Mouse (Mus musculus) intestine, postnatal 0 days (tissue): ENCODE measurements around the gene Mepce. TPM values are rescaled to one million over a fixed set of nuclear protein-coding genes. Genes with fewer than 3 reads are reported as not detected.

Source experiments
- ATAC-seq: fragments of 200-750 bp; cut with Nextera tagmentation; 2 replicates; pipeline ENCODE4 v1.8.0; 2017; ENCODE audit warnings: mild to moderate bottlenecking, moderate TSS enrichment, moderate library complexity
- H3K27ac ChIP-seq: fragments of 300-500 bp; sonication (generic); 2 replicates; pipeline ENCODE4 v1.5.1; 2014; ENCODE audit warnings: mild to moderate bottlenecking, low read depth, low read length, moderate library complexity
- H3K27me3 ChIP-seq: fragments of 300-500 bp; sonication (generic); replicated peaks from 2 replicates; pipeline ENCODE4 v1.6.1; 2014; ENCODE audit warnings: low read length, mixed read lengths; ENCODE audit not compliant: control insufficient read depth, insufficient read depth
- H3K36me3 ChIP-seq: fragments of 300-500 bp; sonication (generic); 2 replicates; pipeline ENCODE4 v1.6.1; 2014; ENCODE audit warnings: mild to moderate bottlenecking, moderate library complexity; ENCODE audit not compliant: control insufficient read depth, insufficient read depth
- H3K4me1 ChIP-seq: fragments of 300-500 bp; sonication (generic); replicated peaks from 2 replicates; pipeline ENCODE4 v1.6.1; 2014; ENCODE audit warnings: antibody characterized with exemption, low read length, mixed read lengths; ENCODE audit not compliant: control insufficient read depth, insufficient read depth
- H3K4me2 ChIP-seq: fragments of 300-500 bp; sonication (generic); replicated peaks from 2 replicates; pipeline ENCODE4 v1.6.1; 2014; ENCODE audit warnings: low read depth, mild to moderate bottlenecking, moderate library complexity
- H3K4me3 ChIP-seq: fragments of 300-500 bp; sonication (generic); 2 replicates; pipeline ENCODE4 v1.5.1; 2014; ENCODE audit warnings: low read depth, low read length
- H3K9ac ChIP-seq: fragments of 300-500 bp; sonication (generic); 2 replicates; pipeline ENCODE4 v1.6.1; 2014; ENCODE audit warnings: mild to moderate bottlenecking, low read depth, low read length
- H3K9me3 ChIP-seq: fragments of 300-500 bp; sonication (generic); 2 replicates; pipeline ENCODE4 v1.6.1; 2016; ENCODE audit warnings: mixed run types; ENCODE audit not compliant: control insufficient read depth
- CTCF ChIP-seq: sonication (generic); IDR thresholded peaks from 2 replicates; pipeline ENCODE4 v1.5.1; 2016; ENCODE audit warnings: low read depth, mild to moderate bottlenecking, control low read depth, antibody characterized with exemption, moderate library complexity
- WGBS: fragments of 180-500 bp; shearing (Covaris S2); extraction: QIAGEN DNeasy Blood & Tissue Kit; methylation state at CpG from one replicate; pipeline ENCODE4 v1.1.7; 2014; 5-methylcytosine and 5-hydroxymethylcytosine counted together
- polyA plus RNA-seq: library from polyadenylated mRNA; unstranded; fragments of >200 nt; fragmentation: Nextera tagmentation; extraction: Ambion mirVana; gene quantifications from 2 replicates; pipeline ENCODE4 v1.2.1, GENCODE M21; 2015

The Mepce gene
- polyA plus RNA-seq, 1 experiment from 2014 or later = 10.8 TPM

DNA sequence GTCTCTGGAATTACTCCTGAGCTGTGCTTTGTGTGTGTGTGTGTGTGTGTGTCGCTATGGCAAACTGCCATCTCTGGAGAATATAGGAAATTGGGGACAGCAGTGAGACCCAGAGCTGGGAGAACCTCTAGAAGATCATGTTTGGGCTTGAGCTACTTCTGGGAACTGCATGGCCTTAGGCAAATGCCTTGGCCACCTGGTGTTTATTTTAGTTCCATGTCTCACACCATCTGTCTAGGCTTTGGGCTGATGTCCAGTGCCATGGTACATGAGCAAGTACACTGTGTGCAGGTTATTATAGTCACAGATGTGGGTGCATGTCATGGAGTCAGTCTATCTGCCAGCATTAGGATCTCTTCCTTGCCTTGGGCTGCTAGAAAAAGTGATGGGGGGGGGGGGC, 35.1 kb upstream of the Mepce start:
- no peak overlapping the region for H3K4me3 ChIP-seq
- H3K4me1 ChIP-seq = no peaks in the 10 kb centered on the region
- H3K9ac ChIP-seq = no peak overlapping the region
- H3K4me2 ChIP-seq = no peak overlapping the region
- no peak for TF ChIP-seq CTCF
- H3K9me3 ChIP-seq = no peaks in the 10 kb centered on the region
- no peaks in the 10 kb centered on the region for H3K27me3 ChIP-seq
- H3K36me3 ChIP-seq = no peaks in the 10 kb centered on the region
- H3K27ac ChIP-seq = no peak overlapping the region
- WGBS = 81% methylated on average over 1 of the region's 1 CpGs
- no peak for ATAC-seq

GRCm38 (mm10) chr5:137822126-137822525, 34.7 kb upstream of the Mepce start:
- no peak for TF ChIP-seq CTCF
- 61% methylated on average over 4 of the region's 4 CpGs for WGBS
- no peak overlapping the region for H3K27ac ChIP-seq

GRCm38 (mm10) chr5:137817466-137818222, 30.2 kb upstream of the Mepce start:
- WGBS = 50% methylated on average over 4 of the region's 4 CpGs
- Histone ChIP-seq H3K27me3 (no peaks in the 10 kb centered on the region), H3K9me3 (no peaks in the 10 kb centered on the region), H3K4me1 (no peaks in the 10 kb centered on the region), H3K27ac (no peak overlapping the region), H3K4me3 (no peak overlapping the region), H3K4me2 (no peak overlapping the region), H3K9ac (no peak overlapping the region), H3K36me3 (no peaks in the 10 kb centered on the region)
- no peak for ATAC-seq
- no peak for TF ChIP-seq CTCF

More at GRCm38 (mm10) chr5:137822126-137822525, 34.7 kb upstream of the Mepce start:
- Histone ChIP-seq H3K9ac (no peak overlapping the region), H3K27me3 (no peaks in the 10 kb centered on the region), H3K4me3 (no peak overlapping the region), H3K4me2 (no peak overlapping the region), H3K36me3 (no peaks in the 10 kb centered on the region), H3K4me1 (no peaks in the 10 kb centered on the region), H3K9me3 (no peaks in the 10 kb centered on the region)
- ATAC-seq = no peak

DNA sequence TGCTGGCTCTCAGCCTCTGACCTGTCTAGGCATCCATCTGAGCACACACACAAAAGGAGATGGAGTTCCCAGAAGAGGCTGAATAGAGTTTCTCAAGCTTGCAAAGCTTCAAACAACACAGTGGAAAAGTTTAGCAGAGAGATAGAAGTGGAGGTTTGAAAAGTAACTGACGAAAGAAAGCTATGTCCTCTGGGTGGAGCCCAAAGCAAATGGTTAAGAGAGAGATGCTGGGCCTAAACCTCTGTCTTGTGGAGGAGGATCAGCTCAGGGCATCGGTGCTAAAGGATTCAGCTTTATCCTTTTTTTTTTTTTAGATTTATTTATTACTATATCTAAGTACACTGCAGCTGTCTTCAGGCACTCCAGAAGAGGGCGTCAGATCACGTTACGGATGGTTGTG, 20.9 kb upstream of the Mepce start:
- Histone ChIP-seq H3K9me3 (no peaks in the 10 kb centered on the region), H3K4me3 (no peak overlapping the region), H3K4me1 (no peaks in the 10 kb centered on the region), H3K27me3 (no peaks in the 10 kb centered on the region), H3K36me3 (no peaks in the 10 kb centered on the region), H3K9ac (no peak overlapping the region), H3K4me2 (no peak overlapping the region), H3K27ac (no peak overlapping the region)
- 88% methylated on average over 5 of the region's 5 CpGs for WGBS
- no peak for ATAC-seq
- no peak for TF ChIP-seq CTCF

GRCm38 (mm10) chr5:137806158-137806557, 18.7 kb upstream of the Mepce start:
- H3K27me3 ChIP-seq = no peaks in the 10 kb centered on the region

GRCm38 (mm10) chr5:137800917-137801316, 13.5 kb upstream of the Mepce start:
- no peak for TF ChIP-seq CTCF
- Histone ChIP-seq H3K4me1 (no peaks in the 10 kb centered on the region), H3K36me3 (no peaks in the 10 kb centered on the region), H3K9ac (no peak overlapping the region), H3K27ac (no peak overlapping the region), H3K27me3 (no peaks in the 10 kb centered on the region), H3K9me3 (no peaks in the 10 kb centered on the region), H3K4me3 (no peak overlapping the region), H3K4me2 (no peak overlapping the region)
- no peak for ATAC-seq
- WGBS = 83% methylated on average over 3 of the region's 3 CpGs

More at GRCm38 (mm10) chr5:137806158-137806557, 18.7 kb upstream of the Mepce start:
- H3K4me1 ChIP-seq = no peaks in the 10 kb centered on the region
- H3K9ac ChIP-seq = no peak overlapping the region
- H3K4me2 ChIP-seq = no peak overlapping the region
- H3K9me3 ChIP-seq = no peaks in the 10 kb centered on the region
- no peak overlapping the region for H3K27ac ChIP-seq
- WGBS = 92% methylated on average over 1 of the region's 1 CpGs
- H3K4me3 ChIP-seq = no peak overlapping the region
- no peak for TF ChIP-seq CTCF
- ATAC-seq = no peak
- H3K36me3 ChIP-seq = no peaks in the 10 kb centered on the region

DNA sequence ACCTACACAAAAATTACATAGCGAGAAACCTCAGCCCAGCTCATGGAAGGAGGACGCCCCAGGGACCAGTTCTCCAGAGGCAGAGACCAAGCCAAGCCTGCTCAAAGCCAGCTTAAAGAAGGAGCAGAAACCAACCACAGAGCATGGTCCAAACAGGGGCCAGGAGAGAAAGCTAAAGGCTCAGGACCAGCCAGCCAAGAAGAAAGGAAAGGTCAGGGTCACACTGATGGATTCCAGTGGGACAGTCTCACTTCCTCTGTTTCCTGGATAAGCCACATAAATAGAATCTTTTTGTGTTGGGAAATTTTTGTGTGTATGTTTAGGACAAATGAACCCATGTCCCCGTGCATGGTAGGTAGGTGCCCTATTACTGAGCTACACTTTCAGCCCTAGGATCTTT, 9.2 kb upstream of the Mepce start:
- no peak for TF ChIP-seq CTCF
- no peaks in the 10 kb centered on the region for H3K4me1 ChIP-seq
- 82% methylated on average over 3 of the region's 3 CpGs for WGBS
- H3K36me3 ChIP-seq = no peaks in the 10 kb centered on the region
- H3K9me3 ChIP-seq = no peaks in the 10 kb centered on the region
- H3K27ac ChIP-seq = no peak overlapping the region
- H3K4me2 ChIP-seq = no peak overlapping the region
- H3K27me3 ChIP-seq = no peaks in the 10 kb centered on the region
- H3K9ac ChIP-seq = no peak overlapping the region
- H3K4me3 ChIP-seq = no peak overlapping the region
- ATAC-seq = no peak
